Mouse (Mus musculus) layer of hippocampus, adult 6 months (tissue): ENCODE results near the gene Inpp4a. TPM values are rescaled to one million over a fixed set of nuclear protein-coding genes. Genes with fewer than 3 reads are reported as not detected.

Source experiments
- long read RNA-seq, 2 experiments: library from polyadenylated mRNA; unstranded; transcript quantifications; one replicate each; pipeline ENCODE4 v2.0.0; 2019 to 2020
- polyA plus RNA-seq: library from polyadenylated mRNA; unstranded; fragments of <200 nt; fragmentation: Nextera tagmentation; gene quantifications from 2 replicates; pipeline ENCODE4 v1.2.3, GENCODE M21; 2021

Inpp4a gene
- polyA plus RNA-seq, result 80.3 and 153 TPM in 2 replicates
- long read RNA-seq, experiment 1, partial matches to known transcripts, result 3 of 134 reads
- long read RNA-seq, experiment 1, other reads (novel, unspliced or antisense), result 131 of 134 reads
- long read RNA-seq, experiment 2, partial matches to known transcripts, result 6 of 59 reads
- long read RNA-seq, experiment 2, other reads (novel, unspliced or antisense), result 52 of 59 reads

GRCm38 (mm10) chr1:37299540-37300491 is at the start of gene Inpp4a:
Gene Inpp4a, plus strand, starts transcription at chr1:37299865.

GRCm38 (mm10) chr1:37429366-37430296 is 130.0 kb downstream of the Inpp4a start, which contains the start of the genes Coa5 and Unc50:
Gene Coa5, minus strand, starts transcription at chr1:37430103.
Gene Unc50, plus strand, starts transcription at chr1:37430139.

Other genes with a start within 250 kb of the Inpp4a start
- gene Cnga3, start 85.4 kb upstream of the Inpp4a start, polyA plus RNA-seq, result 0.13 and 0.14 TPM in 2 replicates
- 44.1 and 46.2 TPM in 2 replicates for gene Coa5, start 130.2 kb downstream of the Inpp4a start, polyA plus RNA-seq
- 91.6 and 93.1 TPM in 2 replicates for gene Unc50, start 130.3 kb downstream of the Inpp4a start, polyA plus RNA-seq
- gene Mgat4a, start 241.2 kb downstream of the Inpp4a start, polyA plus RNA-seq, result 35.8 and 55.4 TPM in 2 replicates